21 mouse cellular contexts compared by ENCODE assay signal in the genomic region with DNA sequence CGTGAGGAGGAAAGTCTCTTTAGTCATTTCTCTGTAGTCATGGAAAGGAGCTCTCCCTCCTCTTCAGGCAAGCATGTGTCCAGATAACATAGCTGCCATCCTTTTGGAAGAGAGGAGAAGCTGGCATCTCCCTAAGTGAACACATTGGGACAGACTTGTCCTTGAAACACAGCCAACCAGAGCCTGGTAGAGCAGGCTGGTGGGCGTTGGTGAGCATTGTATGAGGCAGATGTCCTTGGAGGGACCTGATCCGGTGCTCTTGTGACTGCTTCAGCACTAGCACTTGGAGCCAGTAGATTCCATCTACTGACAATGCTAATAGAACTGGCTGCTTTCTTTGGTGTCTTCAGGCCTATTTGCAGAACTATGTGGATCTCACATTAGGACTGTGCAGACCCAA. TPM values are rescaled to one million over a fixed set of nuclear protein-coding genes. Genes with fewer than 3 reads are reported as not detected.
A peak's percentile ranks its signal among the peaks of the same experiment; 100 is the strongest.
DNase-seq lines count a peak whose midpoint lies in the region; ATAC-seq and TF ChIP-seq lines count a peak whose summit lies in the region.
"Had no signal": no experiment of that assay in that cellular context is flagged by ENCODE, and none has a peak within 500 bp of the region (broad histone marks: within the 10 kb centered on the region; RNA-seq: fewer than 3 reads in every experiment).

No protein-coding gene starts in this region.

- intact Hi-C loops in gastrocnemius, adult 2 months (cut with DNase I) = no loop called here

- no peak overlapping the region for H3K4me3 ChIP-seq in gastrocnemius, adult 2 months
- H3K4me3 ChIP-seq in heart, embryonic 10.5 days = no peak overlapping the region
- H3K4me3 ChIP-seq: forebrain, embryonic 10.5 days; liver, embryonic 15.5 days; midbrain, embryonic 13.5 days; myocyte; neural tube, embryonic 15.5 days had no signal

- peak; percentile 20; the same call in 1 of the 2 replicates for ATAC-seq in frontal cortex, adult (ENCODE audit: low TSS enrichment)
- ATAC-seq: lung, postnatal 0 days; midbrain, embryonic 13.5 days had no signal

- H3K9me3 ChIP-seq in heart, embryonic 10.5 days = no peaks in the 10 kb centered on the region
- H3K9me3 ChIP-seq: forebrain, embryonic 10.5 days; liver, embryonic 15.5 days; midbrain, embryonic 13.5 days; neural tube, embryonic 15.5 days had no signal

- WGBS in heart, embryonic 10.5 days = 72% methylated on average over 3 of the region's 3 CpGs

- no peak overlapping the region for H3K27ac ChIP-seq in gastrocnemius, adult 2 months
- H3K27ac ChIP-seq in heart, embryonic 10.5 days = no peak overlapping the region
- H3K27ac ChIP-seq: forebrain, embryonic 10.5 days; liver, embryonic 15.5 days; midbrain, embryonic 13.5 days; neural tube, embryonic 15.5 days had no signal

- no peak for DNase-seq in frontal cortex, adult 2 months (ENCODE audit: extremely low spot score in 1 of 2, low spot score in 1 of 2)
- peak; percentile 74 for DNase-seq in adrenal gland, adult 2 months
- DNase-seq in adrenal gland, postnatal 25 days = peak; percentile 25
- peak; percentile 34 to 51 for DNase-seq in cerebellum, postnatal 25 days
- DNase-seq in yolk sac, embryonic 10.5 days (ENCODE audit: low spot score) = no peak
- DNase-seq in gastrocnemius, adult 2 months = no peak
- no peak for DNase-seq in heart, embryonic 10.5 days (ENCODE audit: low spot score)
- DNase-seq: B cell, adult 2 months; kidney, adult 2 months; kidney, postnatal 25 days; retina, postnatal 1 day; thymus, adult 2 months had no signal

- no peaks in the 10 kb centered on the region for H3K4me1 ChIP-seq in heart, embryonic 10.5 days
- H3K4me1 ChIP-seq: forebrain, embryonic 10.5 days; liver, embryonic 15.5 days; midbrain, embryonic 13.5 days; neural tube, embryonic 15.5 days had no signal

- no peaks in the 10 kb centered on the region for H3K27me3 ChIP-seq in heart, embryonic 10.5 days (ENCODE audit: insufficient read depth, poor library complexity, severe bottlenecking)
- H3K27me3 ChIP-seq: liver, embryonic 15.5 days; midbrain, embryonic 13.5 days had no signal

- H3K36me3 ChIP-seq in heart, embryonic 10.5 days = no peaks in the 10 kb centered on the region
- H3K36me3 ChIP-seq: forebrain, embryonic 10.5 days; liver, embryonic 15.5 days; midbrain, embryonic 13.5 days; neural tube, embryonic 15.5 days had no signal

- no peak for TF ChIP-seq CTCF in gastrocnemius, adult 2 months (IDR thresholded peaks at IDR 0.05)

RNA-seq across cellular contexts. Expression of gene Thpo, which starts 45.5 kb away (rescaled TPM):
- 15.5 and 18.2 TPM in 2 replicates for polyA plus RNA-seq in frontal cortex, adult 2 months (2012; rRNA removed)
- 1 to 10 TPM; 1.2 to 6.4 TPM for total RNA-seq in adrenal gland, adult 2 months (2021)
- 9.7 and 15.3 TPM in 2 replicates for polyA plus RNA-seq in adrenal gland, adult 2 months (2012; rRNA removed)
- total RNA-seq in adrenal gland, postnatal 25 days (2021) = 1.6 and 3.2 TPM in 2 replicates
- 1 to 10 TPM; 5.1 to 6.3 TPM for total RNA-seq in gastrocnemius, adult 2 months (2021)
- 0.49 and 1.1 TPM in 2 replicates for polyA plus RNA-seq in heart, embryonic 10.5 days (2016; fragmentation: Nextera tagmentation; extraction: Ambion mirVana)
- total RNA-seq: hematopoietic stem cell, adult 5-6 weeks; megakaryocyte progenitor cell, adult 5-6 weeks had no signal

RNA-seq across cellular contexts. Expression of gene Chrd, which starts 46.9 kb away (rescaled TPM):
- polyA plus RNA-seq in frontal cortex, adult 2 months (2012; rRNA removed) = 38.8 and 49.9 TPM in 2 replicates
- total RNA-seq in adrenal gland, adult 2 months (2021) = 10 to 100 TPM in 1 of 2 experiments, 1 to 10 TPM in 1; 9.1 to 19.3 TPM
- 41.4 and 43.5 TPM in 2 replicates for polyA plus RNA-seq in adrenal gland, adult 2 months (2012; rRNA removed)
- 8.1 and 13.5 TPM in 2 replicates for total RNA-seq in adrenal gland, postnatal 25 days (2021)
- total RNA-seq in gastrocnemius, adult 2 months (2021) = 1 to 10 TPM; 2.9 to 3.6 TPM
- 0.27 and 0.87 TPM in 2 replicates for polyA plus RNA-seq in heart, embryonic 10.5 days (2016; fragmentation: Nextera tagmentation; extraction: Ambion mirVana)
- total RNA-seq: hematopoietic stem cell, adult 5-6 weeks; megakaryocyte progenitor cell, adult 5-6 weeks had no signal

Comparison
In these comparisons a context has a peak if more than half of its experiments do, and no peak if none do; other contexts are left out.
1. DNase-seq: peak in adrenal gland, adult 2 months (single experiment), adrenal gland, postnatal 25 days (single experiment) and cerebellum, postnatal 25 days (2 of 2); none in frontal cortex, adult 2 months (0 of 2), yolk sac, embryonic 10.5 days (single experiment), gastrocnemius, adult 2 months (single experiment) and heart, embryonic 10.5 days (single experiment).